Mouse (Mus musculus) activated CD4-positive, CD25-positive, alpha-beta regulatory T cell, adult 4 months (primary cell): Measurements from ENCODE around the gene Ttc17. TPM values are rescaled to one million over a fixed set of nuclear protein-coding genes. Genes with fewer than 3 reads are reported as not detected.

ENCODE experiments used
- ATAC-seq: one replicate; pipeline ENCODE4 v1.8.0; 2017
- polyA plus RNA-seq, 2 experiments: library from polyadenylated mRNA; unstranded; fragments of 100-300 nt; shearing (Covaris generic); gene quantifications; one replicate each; pipeline ENCODE4 v1.2.1; 2017

Gene Ttc17
- polyA plus RNA-seq, 2 experiments from 2014 or later: 34.9 to 36.7 TPM

DNA sequence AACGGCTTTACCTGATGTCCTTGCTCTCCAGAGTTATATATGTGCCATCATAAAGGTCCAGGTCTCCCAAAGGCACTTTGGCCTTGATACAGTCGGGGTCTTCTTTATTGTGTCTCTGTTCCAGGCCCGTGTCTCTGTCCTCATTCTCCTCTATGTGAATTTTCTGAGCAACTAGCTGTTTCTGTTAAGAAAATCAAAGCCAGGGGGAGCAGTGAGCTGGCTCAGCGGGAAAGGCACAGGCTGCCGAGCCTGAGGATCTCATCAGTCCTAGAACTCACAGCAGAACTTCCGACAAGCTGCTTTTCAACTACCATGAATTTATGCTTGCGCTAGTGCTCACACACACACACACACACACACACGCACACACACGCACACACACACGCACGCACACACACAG lies 27.8 kb downstream of the Ttc17 start:
- no peak for ATAC-seq

DNA sequence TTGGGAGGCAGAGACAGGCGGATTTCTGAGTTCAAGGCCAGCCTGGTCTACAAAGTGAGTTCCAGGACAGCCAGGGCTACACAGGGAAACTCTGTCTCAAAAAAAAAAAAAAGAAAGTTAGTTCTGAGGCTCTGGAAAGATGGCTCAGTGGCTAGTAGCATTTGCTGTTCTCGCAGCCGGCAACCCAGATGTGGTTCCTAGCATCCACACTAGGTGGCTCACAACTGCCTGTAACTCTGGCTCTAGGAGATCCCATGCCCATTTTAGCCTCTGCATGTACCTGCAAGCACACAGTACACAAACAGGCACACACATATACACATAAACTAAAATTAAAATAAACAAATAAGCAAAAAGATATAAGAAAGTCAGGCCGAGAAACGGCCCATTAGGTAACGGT lies 35.4 kb downstream of the Ttc17 start:
- no peak for ATAC-seq

DNA sequence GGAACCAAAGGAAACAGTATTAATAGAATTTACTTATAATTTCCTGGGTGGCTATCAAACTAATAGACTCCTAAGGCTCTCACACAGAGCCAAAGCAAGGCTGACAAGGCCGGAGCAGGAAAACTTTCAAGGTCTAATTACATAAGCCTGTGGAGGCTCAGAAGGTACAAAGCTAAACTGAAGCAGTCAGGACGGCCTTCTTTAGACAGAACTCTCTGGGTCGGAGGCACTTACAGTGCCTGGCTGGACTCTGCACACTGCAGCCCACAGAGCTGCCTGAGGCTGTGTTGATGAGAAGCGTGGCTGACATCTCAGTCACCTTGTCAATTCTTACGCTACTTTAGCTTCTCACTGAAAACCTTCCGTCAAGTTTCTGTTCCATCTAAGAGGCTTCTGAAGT lies 42.7 kb downstream of the Ttc17 start:
- no peak for ATAC-seq

- peak; percentile 97 for ATAC-seq
Measured at GRCm38 (mm10) chr2:94360398-94360973, 46.0 kb downstream of the Ttc17 start.

GRCm38 (mm10) chr2:94348165-94348591 lies 58.3 kb downstream of the Ttc17 start:
- no peak for ATAC-seq

DNA sequence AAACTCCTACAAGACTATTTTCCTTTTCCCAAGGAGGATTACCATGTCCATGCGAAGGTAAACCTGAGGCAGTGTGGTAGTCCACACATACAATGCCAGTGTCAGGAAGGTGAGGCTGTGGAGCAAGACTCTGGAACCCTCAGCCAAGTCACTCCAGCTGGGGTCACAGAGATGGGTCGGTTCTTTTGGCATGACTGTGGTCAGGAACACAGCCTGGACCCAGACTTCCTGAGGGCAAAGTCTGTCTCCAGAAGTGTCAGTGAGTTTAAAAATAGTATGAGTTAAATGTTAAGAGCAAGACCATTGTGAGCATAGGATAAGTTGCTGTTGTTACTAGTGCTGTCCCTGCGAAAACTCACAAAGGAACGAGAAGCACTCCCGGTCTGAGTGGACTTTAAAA lies 59.7 kb downstream of the Ttc17 start:
- no peak for ATAC-seq

DNA sequence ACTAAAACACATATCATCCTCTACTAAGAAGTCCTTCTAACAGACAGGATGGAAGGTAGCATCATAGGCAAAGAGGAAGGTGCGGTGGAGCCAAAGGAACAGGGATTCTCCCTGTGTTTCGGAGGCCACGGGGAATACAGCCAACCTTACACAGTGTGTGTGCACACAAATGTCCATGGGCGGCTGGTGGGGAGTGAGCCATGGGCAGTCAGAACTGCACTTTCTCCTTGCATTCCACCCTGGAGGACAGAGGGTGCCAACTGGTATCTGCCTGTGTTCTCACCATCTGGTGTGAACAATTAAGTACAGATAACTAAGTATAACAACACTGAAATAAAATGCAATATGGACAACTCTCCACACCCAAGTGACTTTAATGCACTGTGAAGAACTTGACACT lies 61.9 kb downstream of the Ttc17 start:
- ATAC-seq: no peak

- no peak for ATAC-seq
Measured at GRCm38 (mm10) chr2:94343290-94344285, 62.9 kb downstream of the Ttc17 start.

DNA sequence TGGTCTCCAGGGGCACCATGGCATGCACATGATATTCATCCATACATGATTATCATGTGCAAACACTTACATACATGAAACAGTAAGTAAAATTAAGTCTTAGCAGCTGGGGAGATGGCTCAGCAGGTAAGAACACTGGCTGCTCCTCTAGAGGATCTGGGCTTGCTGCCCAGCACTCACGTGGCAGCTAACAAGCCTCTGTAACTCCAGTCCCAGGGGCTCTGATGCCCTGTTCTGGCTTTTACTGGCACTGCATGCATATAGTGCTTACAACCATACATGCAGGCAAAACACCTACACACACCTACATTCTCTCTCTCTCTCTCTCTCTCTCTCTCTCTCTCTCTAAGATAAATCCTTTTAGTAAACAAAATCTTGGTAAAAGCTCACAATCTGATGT lies 65.7 kb downstream of the Ttc17 start:
- no peak for ATAC-seq

DNA sequence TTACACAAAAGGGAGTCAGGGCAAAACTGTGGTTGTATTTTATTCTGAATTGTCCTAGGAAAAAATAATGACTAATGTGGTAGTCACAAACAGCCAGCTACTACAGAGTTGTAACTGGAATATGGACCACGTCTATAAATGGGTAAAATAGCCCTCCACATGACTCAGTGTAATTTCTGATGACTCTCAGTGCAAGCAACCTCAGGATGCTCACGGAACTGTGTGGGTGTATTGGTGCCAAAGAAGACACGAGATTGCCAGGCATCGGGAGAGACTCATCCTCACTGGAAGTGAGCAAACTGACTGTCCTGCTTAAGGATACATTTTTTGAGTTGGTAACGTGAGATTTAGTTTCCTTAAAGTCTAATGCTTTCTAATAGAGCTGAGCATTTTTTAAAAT lies 67.0 kb downstream of the Ttc17 start:
- ATAC-seq: no peak

- no peak for ATAC-seq
Measured at GRCm38 (mm10) chr2:94336336-94336735, 70.2 kb downstream of the Ttc17 start.

- no peak for ATAC-seq
Measured at GRCm38 (mm10) chr2:94334742-94335046, 71.8 kb downstream of the Ttc17 start.

DNA sequence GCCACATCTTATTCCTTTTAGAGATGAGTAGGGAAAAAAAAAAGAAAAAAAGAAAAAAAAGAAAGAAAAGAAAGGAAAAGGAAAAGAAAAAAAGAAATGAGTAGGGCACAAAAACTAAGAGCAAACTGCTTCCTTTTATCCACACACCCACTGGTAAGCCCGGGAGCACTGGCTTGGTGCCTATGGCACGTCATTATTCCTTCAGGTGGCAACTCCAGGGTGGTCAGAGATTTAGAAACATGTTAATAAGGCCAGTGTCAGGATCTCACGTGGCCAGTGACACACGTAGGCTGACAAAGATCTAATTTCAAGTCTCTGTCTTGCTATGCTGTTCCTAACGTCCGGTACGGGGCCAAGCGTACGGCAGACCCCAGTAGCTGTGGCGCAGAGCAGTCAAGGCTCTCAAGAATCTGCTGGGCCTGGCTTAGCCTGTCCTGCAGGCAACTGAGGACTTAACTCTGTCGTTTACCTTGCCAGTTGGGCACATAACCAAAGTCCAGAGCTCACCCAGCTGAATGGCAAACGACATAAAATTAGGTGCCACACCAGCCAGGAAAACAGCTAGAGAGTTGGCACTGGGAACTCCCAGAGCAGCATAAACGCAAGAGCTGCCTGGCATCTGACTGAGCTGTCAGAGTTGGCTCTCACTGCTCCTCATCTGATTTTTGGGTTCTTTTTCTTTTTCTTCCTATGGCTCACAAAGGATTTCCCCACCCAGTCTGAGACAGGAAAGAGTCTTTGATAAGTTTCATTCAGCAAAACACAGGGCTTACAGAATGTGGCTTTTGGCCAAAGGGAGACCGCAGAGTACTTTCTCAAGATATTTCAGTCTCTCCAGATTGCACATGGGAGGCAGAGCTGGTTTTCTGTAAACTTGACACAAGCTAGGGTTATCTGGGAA lies 72.4 kb downstream of the Ttc17 start:
- no peak for ATAC-seq

DNA sequence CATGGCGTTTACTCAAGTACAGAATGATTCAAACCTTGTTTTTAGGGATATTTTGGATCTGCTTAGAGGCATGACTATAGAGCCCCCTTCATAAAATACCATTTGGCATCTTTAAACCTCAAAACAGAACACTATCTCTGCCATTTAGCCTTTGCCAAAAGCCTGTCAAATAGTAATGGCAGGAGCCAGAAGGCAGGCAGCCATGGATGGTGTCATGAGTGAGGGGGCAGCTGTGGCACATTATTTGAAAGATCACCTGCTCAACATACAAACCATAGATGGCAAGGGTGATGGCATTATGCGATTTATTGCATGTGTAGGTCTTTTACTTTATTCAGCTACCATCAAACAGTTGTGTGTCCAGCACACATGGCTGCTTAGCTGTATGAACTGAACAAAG lies 73.4 kb downstream of the Ttc17 start:
- no peak for ATAC-seq

DNA sequence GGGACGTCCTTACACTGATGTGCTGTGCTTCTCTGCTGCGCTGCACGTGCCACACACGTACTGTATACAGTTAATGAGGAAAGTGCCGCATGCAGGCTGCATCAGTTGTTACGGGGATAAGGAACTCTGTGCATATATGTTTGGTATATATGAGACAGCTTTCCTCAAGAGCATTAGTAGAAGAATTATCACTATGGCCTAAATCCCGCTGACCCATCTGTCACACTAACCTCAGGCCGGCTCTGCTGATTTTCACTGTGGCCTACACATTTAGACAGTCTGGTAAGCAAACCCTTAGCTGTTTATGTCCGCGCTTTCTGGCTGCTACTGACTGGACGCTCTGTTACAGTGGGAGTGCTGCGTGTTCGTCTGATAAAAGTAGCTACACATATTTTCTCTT lies 77.2 kb downstream of the Ttc17 start:
- no peak for ATAC-seq

DNA sequence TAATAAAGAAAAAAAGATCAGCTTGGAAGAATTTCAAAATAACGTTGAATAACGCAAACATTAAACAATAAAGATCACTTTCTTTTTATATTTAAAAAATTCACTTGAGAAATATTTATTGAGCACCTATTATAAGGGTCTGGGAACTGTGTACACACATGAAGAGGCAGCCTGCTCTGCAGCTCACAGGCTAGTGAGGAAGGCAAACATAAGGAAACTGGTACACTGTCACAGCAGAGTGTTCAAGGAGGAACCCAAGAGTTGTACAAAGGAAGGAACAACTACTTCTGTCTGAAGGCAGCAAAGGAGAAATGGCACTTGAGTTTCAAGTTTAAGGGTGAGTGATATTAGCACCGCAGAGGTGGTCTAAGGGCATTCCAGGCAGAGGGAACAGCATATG lies 78.7 kb downstream of the Ttc17 start:
- no peak for ATAC-seq

GRCm38 (mm10) chr2:94319780-94320179 lies 86.7 kb downstream of the Ttc17 start:
- no peak for ATAC-seq

GRCm38 (mm10) chr2:94316526-94316925 lies 90.0 kb downstream of the Ttc17 start:
- no peak for ATAC-seq

GRCm38 (mm10) chr2:94303984-94304383 lies 102.5 kb downstream of the Ttc17 start:
- ATAC-seq: no peak

DNA sequence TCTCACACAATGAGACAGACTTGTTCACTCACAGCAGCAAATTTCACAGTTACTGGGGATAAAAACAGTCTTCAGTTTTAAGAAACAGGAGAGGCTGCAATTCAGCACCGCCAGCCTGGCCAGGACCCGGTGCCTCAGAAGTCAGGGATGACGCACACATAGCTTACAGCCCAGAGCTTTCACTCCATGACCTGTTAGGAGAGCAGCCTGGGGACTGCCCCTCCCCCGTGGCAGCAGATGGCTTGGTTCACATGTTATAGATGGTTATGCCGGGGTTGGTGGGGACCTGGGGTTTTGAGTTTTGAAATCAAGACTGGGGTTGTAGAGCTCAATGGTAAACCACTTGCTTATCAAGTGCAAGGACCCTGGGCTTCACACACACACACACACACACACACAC lies 104.1 kb downstream of the Ttc17 start:
- ATAC-seq: no peak

- ATAC-seq: no peak
Measured at GRCm38 (mm10) chr2:94301749-94302148, 104.7 kb downstream of the Ttc17 start.

DNA sequence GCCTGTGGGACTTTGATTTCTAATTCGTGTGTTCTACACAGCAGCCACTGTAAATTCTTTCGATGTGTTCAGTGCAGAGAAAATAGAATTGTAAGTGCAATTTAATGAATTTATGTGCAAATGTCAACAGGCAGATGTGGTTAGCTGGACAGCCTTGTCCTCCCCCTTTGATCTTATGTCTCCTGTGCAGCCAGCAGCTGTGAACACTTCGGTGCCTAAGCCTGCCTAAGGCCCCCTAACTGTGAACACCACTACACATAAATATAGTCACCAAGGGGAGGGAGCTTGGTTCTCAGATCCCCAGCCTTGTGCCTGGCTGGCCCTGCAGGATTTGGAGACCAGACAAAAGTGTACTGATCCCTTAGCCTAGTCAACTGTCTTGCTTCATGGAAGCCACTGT lies 109.0 kb downstream of the Ttc17 start:
- no peak for ATAC-seq

DNA sequence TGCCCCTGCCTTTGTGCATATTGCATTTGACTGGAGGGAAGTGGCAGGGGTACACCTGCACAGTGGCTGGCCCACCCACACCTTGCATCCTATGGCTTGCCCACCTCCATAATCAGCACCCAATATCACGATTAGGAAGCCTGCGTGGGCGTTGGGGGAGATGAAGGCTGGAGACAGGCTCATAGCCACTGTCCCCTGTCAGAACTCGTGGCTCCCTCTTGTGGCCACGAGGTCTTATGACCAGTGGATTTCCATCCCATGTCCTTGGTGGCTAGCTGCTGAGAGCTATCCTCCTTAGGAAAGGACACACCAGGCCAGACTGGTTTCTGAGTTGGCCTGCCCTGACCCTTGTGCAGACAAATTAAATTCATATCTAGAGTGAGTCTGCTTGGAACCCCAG lies 116.0 kb downstream of the Ttc17 start:
- no peak for ATAC-seq
